Mouse (Mus musculus) liver, postnatal 0 days (tissue): ENCODE measurements around the gene Rps5. TPM values are rescaled to one million over a fixed set of nuclear protein-coding genes. Genes with fewer than 3 reads are reported as not detected.
"Not testable (repeated sequence)": the region's sequence is repeated elsewhere in the genome, so short reads cannot be mapped to it uniquely, and the experiment has no call there.

ENCODE experiments used
- ATAC-seq: fragments of 200-750 bp; cut with Nextera tagmentation; 2 replicates; pipeline ENCODE4 v1.8.0; 2017; ENCODE audit warnings: mild to moderate bottlenecking, moderate library complexity
- DNase-seq: peaks from one replicate; pipeline ENCODE4 v3.0.0-alpha.2; 2016
- H3K27ac ChIP-seq: fragments of 300-500 bp; sonication (generic); 2 replicates; pipeline ENCODE4 v1.5.1; 2014; ENCODE audit warnings: antibody characterized with exemption, moderate library complexity, mild to moderate bottlenecking, low read depth
- H3K27me3 ChIP-seq: fragments of 300-500 bp; sonication (generic); 2 replicates; pipeline ENCODE4 v1.6.1; 2014; ENCODE audit warnings: low read length, control low read depth, mixed read lengths; ENCODE audit not compliant: insufficient read depth
- H3K36me3 ChIP-seq: fragments of 300-500 bp; sonication (generic); replicated peaks from 2 replicates; pipeline ENCODE4 v1.6.1; 2014; ENCODE audit warnings: mild to moderate bottlenecking, control low read depth, low read length, moderate library complexity, mixed read lengths; ENCODE audit not compliant: insufficient read depth
- H3K4me1 ChIP-seq: fragments of 300-500 bp; sonication (generic); 2 replicates; pipeline ENCODE4 v1.6.1; 2014; ENCODE audit warnings: antibody characterized with exemption, mild to moderate bottlenecking, control low read depth; ENCODE audit not compliant: insufficient read depth
- H3K4me2 ChIP-seq: fragments of 300-500 bp; sonication (generic); 2 replicates; pipeline ENCODE4 v1.6.1; 2014; ENCODE audit warnings: low read depth, mild to moderate bottlenecking, low read length, moderate library complexity, mixed read lengths
- H3K4me3 ChIP-seq: fragments of 300-500 bp; sonication (generic); 2 replicates; pipeline ENCODE4 v1.5.1; 2014; ENCODE audit warnings: low read depth, low read length
- H3K9ac ChIP-seq: fragments of 300-500 bp; sonication (generic); replicated peaks from 2 replicates; pipeline ENCODE4 v1.6.1; 2014; ENCODE audit warnings: mild to moderate bottlenecking, moderate library complexity
- H3K9me3 ChIP-seq: fragments of 300-500 bp; sonication (generic); 2 replicates; pipeline ENCODE4 v1.6.1; 2016; ENCODE audit warnings: mild to moderate bottlenecking, control low read depth, low read length, mixed read lengths
- CTCF ChIP-seq: sonication (generic); IDR thresholded peaks from 2 replicates; pipeline ENCODE4 v1.5.1; 2016; ENCODE audit warnings: antibody characterized with exemption, low read depth
- EP300 ChIP-seq: IDR thresholded peaks from 2 replicates; pipeline ENCODE4 v1.6.1; 2016; ENCODE audit warnings: antibody characterized with exemption, low read depth, mild to moderate bottlenecking
- WGBS: fragments of 180-500 bp; shearing (Covaris S2); extraction: QIAGEN DNeasy Blood & Tissue Kit; methylation state at CpG from one replicate; pipeline ENCODE4 v1.1.7; 2014; ENCODE audit not compliant: insufficient replicate concordance; 5-methylcytosine and 5-hydroxymethylcytosine counted together
- polyA plus RNA-seq: library from polyadenylated mRNA; unstranded; fragments of >200 nt; fragmentation: Nextera tagmentation; extraction: Ambion mirVana; gene quantifications from 2 replicates; pipeline ENCODE4 v1.2.1, GENCODE M21; 2015

Rps5 gene
- polyA plus RNA-seq, 1 experiment from 2014 or later: 564 TPM

DNA sequence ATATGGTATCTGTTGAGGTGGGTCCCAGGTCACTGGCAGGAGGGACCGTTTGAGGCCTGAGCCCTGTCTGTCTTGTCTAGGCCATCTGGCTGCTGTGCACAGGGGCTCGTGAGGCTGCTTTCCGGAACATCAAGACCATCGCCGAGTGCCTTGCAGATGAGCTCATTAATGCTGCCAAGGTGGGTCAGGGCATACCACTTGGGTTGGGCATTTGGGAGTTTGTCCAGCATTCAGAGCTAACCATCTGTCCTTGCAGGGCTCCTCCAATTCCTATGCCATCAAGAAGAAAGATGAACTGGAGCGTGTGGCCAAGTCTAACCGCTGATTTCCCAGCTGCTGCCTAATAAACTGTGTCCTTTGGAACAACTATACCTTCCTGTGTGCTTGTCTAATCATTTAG lies 4.2 kb downstream of the Rps5 start:
- Histone ChIP-seq H3K9me3 (no peaks in the 10 kb centered on the region), H3K4me1 (peaks cover 30% of the 10 kb centered on the region), H3K27me3 (no peaks in the 10 kb centered on the region), H3K4me2 (no peak overlapping the region), H3K4me3 (no peak overlapping the region), H3K27ac (no peak overlapping the region), H3K9ac (no peak overlapping the region), H3K36me3 (peaks cover 38% of the 10 kb centered on the region)
- WGBS: 83% methylated on average over 7 of the region's 7 CpGs
- no peak for DNase-seq
- ATAC-seq: no peak
- TF ChIP-seq CTCF (no peak), EP300 (no peak)

GRCm38 (mm10) chr7:12927191-12927680 lies 5.1 kb downstream of the Rps5 start, which contains the start of gene Rnf225:
Rnf225 (plus strand) TSS chr7:12927416.
- Histone ChIP-seq H3K27me3 (no peaks in the 10 kb centered on the region), H3K9me3 (no peaks in the 10 kb centered on the region), H3K9ac (peak within 1 kb of the TSS; percentile 48), H3K4me3 (peak within 1 kb of the TSS; percentile 35), H3K4me1 (peaks cover 30% of the 10 kb centered on the region), H3K36me3 (peaks cover 38% of the 10 kb centered on the region), H3K4me2 (peak within 1 kb of the TSS; percentile 69), H3K27ac (no peak within 1 kb of the TSS)
- peak; percentile 54 for DNase-seq
- TF ChIP-seq EP300 (no peak), CTCF (no peak)
- no peak for ATAC-seq
- WGBS: 48% methylated on average over 8 of the region's 8 CpGs

DNA sequence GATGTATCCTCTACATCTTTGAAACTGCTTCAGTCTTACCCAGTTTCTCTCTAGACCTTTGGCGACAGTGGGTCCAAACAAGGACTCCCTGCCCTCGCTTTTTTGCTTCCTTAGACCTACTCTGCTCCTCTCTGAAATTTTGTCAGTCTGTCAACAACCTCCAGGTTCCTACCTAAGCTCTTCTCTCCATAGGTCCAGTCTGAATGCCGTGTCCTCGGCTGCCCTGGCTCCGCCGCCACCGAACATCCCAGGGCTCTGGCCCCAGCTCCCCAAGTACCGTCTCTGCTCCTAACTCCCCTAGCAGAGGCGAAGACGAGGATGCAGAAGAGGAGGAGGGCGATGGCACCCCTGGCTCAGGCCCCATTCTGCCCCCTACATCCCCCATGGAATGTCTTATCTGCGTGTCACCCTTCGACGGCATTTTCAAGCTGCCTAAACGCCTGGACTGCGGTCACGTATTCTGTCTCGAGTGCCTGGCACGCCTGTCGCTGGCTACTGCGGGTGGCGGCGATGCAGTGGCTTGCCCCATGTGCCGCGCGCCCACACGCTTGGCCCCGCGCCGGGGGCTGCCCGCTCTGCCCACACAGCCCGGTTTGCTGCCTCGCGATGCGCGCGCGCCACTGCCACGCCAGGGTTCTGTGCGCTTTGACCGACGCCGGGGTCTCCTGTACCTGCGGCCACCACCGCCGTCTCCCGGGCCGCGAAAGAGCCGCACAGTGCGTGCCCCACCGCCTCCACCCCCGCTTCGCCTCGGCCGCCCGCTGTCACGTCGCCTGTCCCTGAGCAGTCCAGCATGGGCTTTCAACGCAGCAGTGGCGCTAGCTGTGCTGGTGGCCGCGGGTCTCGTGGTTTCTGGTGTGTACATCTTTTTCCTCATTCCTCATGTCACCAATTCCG lies 5.9 kb downstream of the Rps5 start:
- Histone ChIP-seq H3K9me3 (no peaks in the 10 kb centered on the region), H3K4me2 (peak overlapping the region; percentile 69), H3K36me3 (peaks cover 38% of the 10 kb centered on the region), H3K9ac (peak overlapping the region; percentile 48), H3K4me1 (peaks cover 26% of the 10 kb centered on the region), H3K27ac (no peak overlapping the region), H3K4me3 (peak overlapping the region; percentile 35), H3K27me3 (no peaks in the 10 kb centered on the region)
- no peak for TF ChIP-seq CTCF
- no peak for TF ChIP-seq EP300
- DNase-seq: peak; percentile 34
- ATAC-seq: peak; percentile 40
- 6% methylated on average over 58 of the region's 65 CpGs for WGBS

GRCm38 (mm10) chr7:12933615-12934140 lies 11.6 kb downstream of the Rps5 start:
- Histone ChIP-seq H3K9ac (no peak overlapping the region), H3K9me3 (no peaks in the 10 kb centered on the region), H3K4me2 (no peak overlapping the region), H3K36me3 (no peaks in the 10 kb centered on the region), H3K27me3 (no peaks in the 10 kb centered on the region), H3K27ac (no peak overlapping the region), H3K4me3 (no peak overlapping the region), H3K4me1 (peaks cover 6% of the 10 kb centered on the region; the same call in 1 of the 2 replicates)
- WGBS: 74% methylated on average over 4 of the region's 4 CpGs
- ATAC-seq (no peak), DNase-seq (no peak)
- TF ChIP-seq CTCF: no peak
- no peak for TF ChIP-seq EP300

GRCm38 (mm10) chr7:12934808-12935207 lies 12.7 kb downstream of the Rps5 start:
- no peak for TF ChIP-seq EP300
- no peak for TF ChIP-seq CTCF
- Histone ChIP-seq H3K4me2 (no peak overlapping the region), H3K36me3 (no peaks in the 10 kb centered on the region), H3K27ac (no peak overlapping the region), H3K9me3 (no peaks in the 10 kb centered on the region), H3K4me1 (no peaks in the 10 kb centered on the region), H3K9ac (no peak overlapping the region), H3K27me3 (no peaks in the 10 kb centered on the region), H3K4me3 (no peak overlapping the region)
- DNase-seq (no peak), ATAC-seq (no peak)
- 65% methylated on average over 3 of the region's 3 CpGs for WGBS

- H3K27me3 ChIP-seq, H3K27ac ChIP-seq, H3K4me3 ChIP-seq, ATAC-seq, H3K4me1 ChIP-seq, H3K9ac ChIP-seq, H3K4me2 ChIP-seq, H3K36me3 ChIP-seq, H3K9me3 ChIP-seq, DNase-seq: not testable (repeated sequence)
- WGBS: 84% methylated on average over 4 of the region's 4 CpGs
These were observed 15.2 kb downstream of the Rps5 start for GRCm38 (mm10) chr7:12937254-12937803.
